Mouse (Mus musculus): ENCODE results near the gene Ehmt2. TPM values are rescaled to one million over a fixed set of nuclear protein-coding genes. Genes with fewer than 3 reads are reported as not detected.
"Not testable (repeated sequence)": the region's sequence is repeated elsewhere in the genome, so short reads cannot be mapped to it uniquely, and the experiment has no call there.

The Ehmt2 gene
- polyA plus RNA-seq, 1 experiment from 2014 or later, result 92.8 TPM

DNA sequence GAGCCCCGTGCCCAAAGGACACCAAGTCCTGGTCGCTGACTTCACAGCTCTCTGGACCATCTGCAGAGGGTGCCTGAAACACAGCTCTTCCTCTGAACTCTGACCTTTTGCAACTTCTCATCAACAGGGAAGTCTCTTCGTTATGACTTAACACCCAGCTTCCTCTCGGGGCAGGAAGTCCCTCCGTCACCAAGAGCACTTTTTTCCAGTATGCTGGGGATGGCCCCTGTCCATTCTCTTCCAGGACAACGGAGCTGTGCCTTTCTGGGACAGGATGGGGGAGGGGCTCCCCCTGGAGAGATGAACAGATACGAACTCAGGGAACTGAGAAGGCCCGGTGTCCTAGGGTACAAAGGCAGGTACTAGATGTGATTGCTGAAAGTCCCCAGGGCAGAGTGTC, 36.6 kb downstream of the Ehmt2 start:
- Histone ChIP-seq H3K9ac (replicated peaks; ENCODE audit: low read length) (no peak overlapping the region), H3K4me3 (ENCODE audit: low read length) (no peak overlapping the region), H3K27me3 (ENCODE audit: insufficient read depth, low read length) (no peaks in the 10 kb centered on the region), H3K36me3 (ENCODE audit: insufficient read depth, low read length) (no peaks in the 10 kb centered on the region), H3K9me3 (ENCODE audit: low read length) (no peaks in the 10 kb centered on the region), H3K27ac (ENCODE audit: low read length) (no peak overlapping the region), H3K4me2 (replicated peaks; ENCODE audit: low read depth, low read length) (peak overlapping the region; percentile 34; the same call in 1 of the 2 replicates), H3K4me1 (ENCODE audit: insufficient read depth, low read length) (peaks cover 14% of the 10 kb centered on the region)
- ATAC-seq (ENCODE audit: low FRiP score, low TSS enrichment), result no peak
- 45% methylated on average over 8 of the region's 8 CpGs for WGBS

DNA sequence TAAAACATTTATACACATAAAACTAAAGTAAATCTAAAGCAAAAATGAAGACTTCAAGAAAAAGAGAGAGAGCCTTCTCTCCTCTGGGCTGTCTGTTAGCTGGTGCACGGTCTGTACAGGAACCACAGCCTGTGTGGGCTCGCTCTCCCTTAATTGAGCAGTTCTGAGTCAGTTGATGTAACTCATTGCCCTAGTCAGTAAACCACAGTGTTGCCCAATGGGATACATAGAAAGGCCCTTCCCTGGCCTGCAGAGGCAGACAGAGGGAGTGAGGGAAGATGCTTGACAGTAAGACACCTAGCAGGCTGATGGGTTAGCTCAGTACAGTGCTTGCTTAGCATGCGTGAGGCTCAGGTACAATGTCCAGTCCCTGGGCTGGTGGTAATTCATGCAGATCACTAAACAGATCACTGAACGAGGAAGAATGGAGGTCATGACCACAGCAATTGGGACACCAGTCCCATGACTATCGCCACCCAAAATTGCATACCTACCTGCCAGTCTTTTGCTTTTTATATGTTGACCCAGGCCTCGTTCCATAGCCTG, 39.8 kb downstream of the Ehmt2 start:
- 72% methylated on average over 6 of the region's 6 CpGs for WGBS

DNA sequence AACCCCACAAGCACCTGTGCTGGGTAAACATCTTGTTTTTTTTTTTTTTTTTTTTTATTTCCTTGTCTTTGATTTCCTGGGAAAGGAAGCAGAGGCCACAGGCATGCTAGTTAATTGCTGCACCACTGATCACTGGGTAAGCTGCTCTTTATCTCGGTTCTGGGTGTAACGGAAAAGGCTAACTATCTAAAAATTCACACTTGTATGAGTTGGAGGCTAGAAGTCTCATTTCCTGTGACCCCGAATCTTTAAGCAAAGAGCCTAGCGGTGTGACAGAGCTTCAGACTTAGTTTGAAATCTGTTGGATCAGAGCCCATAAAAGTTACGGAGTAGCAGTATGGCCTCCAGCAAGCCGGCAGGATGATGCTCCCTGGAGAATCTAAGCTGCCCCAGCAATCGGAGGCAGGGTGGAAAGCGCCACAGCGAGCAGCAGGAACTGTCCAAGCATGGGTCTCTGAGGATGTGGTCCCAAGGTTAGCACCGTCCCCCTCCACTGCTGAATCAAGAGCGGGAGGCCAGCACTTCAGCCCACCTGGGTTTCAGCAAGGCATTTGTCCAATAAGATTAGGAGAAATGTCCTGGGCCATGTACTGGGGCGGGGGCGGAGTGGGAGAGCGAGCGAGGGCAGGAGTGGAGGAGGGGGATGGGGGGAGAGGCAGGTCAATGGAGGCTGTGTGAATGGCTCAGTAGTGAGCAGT, 43.2 kb downstream of the Ehmt2 start:
- H3K27me3 ChIP-seq (ENCODE audit: insufficient read depth, low read length), result no peaks in the 10 kb centered on the region
- peak overlapping the region; percentile 31; the same call in 1 of the 2 replicates for H3K27ac ChIP-seq (ENCODE audit: low read length)
- ATAC-seq (ENCODE audit: low FRiP score, low TSS enrichment), result peak; percentile 43; the same call in 1 of the 2 replicates
- no peaks in the 10 kb centered on the region for H3K36me3 ChIP-seq (ENCODE audit: insufficient read depth, low read length)
- H3K4me3 ChIP-seq (ENCODE audit: low read length), result peak overlapping the region; percentile 36
- peaks cover 3% of the 10 kb centered on the region; the same call in 1 of the 2 replicates for H3K4me1 ChIP-seq (ENCODE audit: insufficient read depth, low read length)
- H3K9ac ChIP-seq (replicated peaks; ENCODE audit: low read length), result peak overlapping the region; percentile 58
- H3K9me3 ChIP-seq (ENCODE audit: low read length), result no peaks in the 10 kb centered on the region
- WGBS, result 5% methylated on average over 13 of the region's 15 CpGs
- H3K4me2 ChIP-seq (replicated peaks; ENCODE audit: low read depth, low read length), result peak overlapping the region; percentile 64

More for the DNA sequence above, 39.8 kb downstream of the Ehmt2 start:
- H3K27ac ChIP-seq (ENCODE audit: low read length), result no peak overlapping the region
- no peaks in the 10 kb centered on the region for H3K9me3 ChIP-seq (ENCODE audit: low read length)
- peaks cover 10% of the 10 kb centered on the region for H3K4me1 ChIP-seq (ENCODE audit: insufficient read depth, low read length)
- H3K27me3 ChIP-seq (ENCODE audit: insufficient read depth, low read length), result no peaks in the 10 kb centered on the region
- no peak for ATAC-seq (ENCODE audit: low FRiP score, low TSS enrichment)
- H3K4me2 ChIP-seq (replicated peaks; ENCODE audit: low read depth, low read length), result no peak overlapping the region
- H3K4me3 ChIP-seq (ENCODE audit: low read length), result no peak overlapping the region
- H3K36me3 ChIP-seq (ENCODE audit: insufficient read depth, low read length), result no peaks in the 10 kb centered on the region
- no peak overlapping the region for H3K9ac ChIP-seq (replicated peaks; ENCODE audit: low read length)

- no peak overlapping the region for H3K27ac ChIP-seq (ENCODE audit: low read length)
- 85% methylated on average over 4 of the region's 4 CpGs for WGBS
- H3K9me3 ChIP-seq (ENCODE audit: low read length), result no peaks in the 10 kb centered on the region
- no peak overlapping the region for H3K4me3 ChIP-seq (ENCODE audit: low read length)
- no peak overlapping the region for H3K9ac ChIP-seq (replicated peaks; ENCODE audit: low read length)
- ATAC-seq (ENCODE audit: low FRiP score, low TSS enrichment), result no peak
- H3K36me3 ChIP-seq (ENCODE audit: insufficient read depth, low read length), result no peaks in the 10 kb centered on the region
- no peak overlapping the region for H3K4me2 ChIP-seq (replicated peaks; ENCODE audit: low read depth, low read length)
- no peaks in the 10 kb centered on the region for H3K27me3 ChIP-seq (ENCODE audit: insufficient read depth, low read length)
- H3K4me1 ChIP-seq (ENCODE audit: insufficient read depth, low read length), result peaks cover 3% of the 10 kb centered on the region; the same call in 1 of the 2 replicates
Measured at GRCm38 (mm10) chr17:34943128-34943815, 45.0 kb downstream of the Ehmt2 start.

DNA sequence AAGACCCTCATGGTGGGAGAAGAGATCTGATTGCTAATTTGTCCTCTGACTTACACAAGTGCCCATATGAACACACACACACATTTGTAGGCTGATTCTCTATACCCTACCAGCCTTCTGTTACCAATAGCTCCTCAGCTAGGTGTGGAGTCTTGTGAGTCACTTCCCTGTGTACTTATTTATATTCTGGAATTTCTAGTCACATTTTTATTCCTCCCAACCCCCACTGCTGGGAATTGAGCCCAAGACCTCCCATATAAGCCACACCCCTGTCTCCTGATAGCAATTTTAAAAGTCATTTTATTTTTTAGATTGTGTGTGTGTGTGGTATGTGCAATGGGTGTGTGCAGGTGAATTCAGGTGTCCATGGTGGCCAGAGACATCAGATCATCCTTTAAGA, 46.1 kb downstream of the Ehmt2 start:
- Histone ChIP-seq H3K36me3 (ENCODE audit: insufficient read depth, low read length) (peaks cover 3% of the 10 kb centered on the region; the same call in 1 of the 2 replicates), H3K4me3 (ENCODE audit: low read length) (no peak overlapping the region), H3K9me3 (ENCODE audit: low read length) (no peaks in the 10 kb centered on the region), H3K27ac (ENCODE audit: low read length) (no peak overlapping the region), H3K4me2 (replicated peaks; ENCODE audit: low read depth, low read length) (no peak overlapping the region), H3K9ac (replicated peaks; ENCODE audit: low read length) (no peak overlapping the region), H3K4me1 (ENCODE audit: insufficient read depth, low read length) (peaks cover 3% of the 10 kb centered on the region; the same call in 1 of the 2 replicates), H3K27me3 (ENCODE audit: insufficient read depth, low read length) (no peaks in the 10 kb centered on the region)
- ATAC-seq (ENCODE audit: low FRiP score, low TSS enrichment), result no peak

GRCm38 (mm10) chr17:34946486-34947140, 48.3 kb downstream of the Ehmt2 start:
- Histone ChIP-seq H3K9ac (replicated peaks; ENCODE audit: low read length) (no peak overlapping the region), H3K27ac (ENCODE audit: low read length) (peak overlapping the region; percentile 45; the same call in 1 of the 2 replicates), H3K4me2 (replicated peaks; ENCODE audit: low read depth, low read length) (no peak overlapping the region), H3K9me3 (ENCODE audit: low read length) (no peaks in the 10 kb centered on the region), H3K4me1 (ENCODE audit: insufficient read depth, low read length) (peaks cover 11% of the 10 kb centered on the region), H3K36me3 (ENCODE audit: insufficient read depth, low read length) (peaks cover 21% of the 10 kb centered on the region), H3K27me3 (ENCODE audit: insufficient read depth, low read length) (no peaks in the 10 kb centered on the region), H3K4me3 (ENCODE audit: low read length) (no peak overlapping the region)
- WGBS, result 76% methylated on average over 5 of the region's 5 CpGs
- 0 out of 2 replicates have a peak, but pooled peaks have one; percentile 27 for ATAC-seq (ENCODE audit: low FRiP score, low TSS enrichment)

- no peak for ATAC-seq (ENCODE audit: low FRiP score, low TSS enrichment)
- Histone ChIP-seq H3K9ac (replicated peaks; ENCODE audit: low read length) (no peak overlapping the region), H3K27ac (ENCODE audit: low read length) (no peak overlapping the region; the same call in 1 of the 2 replicates), H3K9me3 (ENCODE audit: low read length) (no peaks in the 10 kb centered on the region), H3K27me3 (ENCODE audit: insufficient read depth, low read length) (no peaks in the 10 kb centered on the region), H3K4me1 (ENCODE audit: insufficient read depth, low read length) (peaks cover 9% of the 10 kb centered on the region), H3K36me3 (ENCODE audit: insufficient read depth, low read length) (peaks cover 21% of the 10 kb centered on the region), H3K4me2 (replicated peaks; ENCODE audit: low read depth, low read length) (no peak overlapping the region), H3K4me3 (ENCODE audit: low read length) (no peak overlapping the region)
- 23% methylated on average over 8 of the region's 8 CpGs for WGBS
Measured at GRCm38 (mm10) chr17:34947606-34948005, 49.3 kb downstream of the Ehmt2 start.

DNA sequence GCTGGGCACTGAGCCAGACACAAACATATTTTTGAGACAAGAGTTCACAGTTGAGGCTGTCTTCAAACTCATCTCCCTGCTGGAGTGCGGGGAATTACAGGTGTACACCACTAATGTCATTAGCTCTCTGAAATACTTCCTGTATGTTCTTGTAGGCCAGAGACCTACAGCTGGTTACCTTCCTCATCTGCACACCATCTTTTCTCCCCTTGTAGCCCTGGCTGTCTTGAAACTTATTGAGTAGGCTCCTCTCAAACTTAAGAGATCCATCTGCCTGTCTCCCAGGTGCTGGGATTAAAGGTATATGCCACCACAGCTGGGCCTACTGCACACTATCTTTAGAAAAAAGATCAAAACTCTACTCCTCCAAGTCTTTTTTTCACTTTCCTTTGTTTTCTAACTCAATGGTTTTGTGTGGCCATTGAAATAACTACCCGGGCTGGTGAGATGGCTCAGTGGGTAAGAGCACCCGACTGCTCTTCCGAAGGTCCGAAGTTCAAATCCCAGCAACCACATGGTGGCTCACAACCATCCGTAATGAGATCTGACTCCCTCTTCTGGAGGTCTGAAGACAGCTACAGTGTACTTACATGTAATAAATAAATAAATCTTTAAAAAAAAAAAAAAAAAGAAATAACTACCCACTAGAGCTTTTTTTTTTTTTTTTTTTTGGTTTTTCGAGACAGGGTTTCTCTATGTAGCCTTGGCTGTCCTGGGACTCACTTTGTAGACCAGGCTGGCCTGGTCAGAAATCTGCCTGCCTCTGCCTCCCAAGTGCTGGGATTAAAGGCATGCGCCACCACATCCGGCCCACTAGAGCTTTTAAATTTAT, 50.7 kb downstream of the Ehmt2 start:
- Histone ChIP-seq H3K27ac (ENCODE audit: low read length) (peak overlapping the region; percentile 69), H3K36me3 (ENCODE audit: insufficient read depth, low read length) (peaks cover 21% of the 10 kb centered on the region)
- not testable (repeated sequence) for H3K9ac ChIP-seq (replicated peaks; ENCODE audit: low read length); H3K4me2 ChIP-seq (replicated peaks; ENCODE audit: low read depth, low read length); H3K27me3 ChIP-seq (ENCODE audit: insufficient read depth, low read length); H3K4me1 ChIP-seq (ENCODE audit: insufficient read depth, low read length); H3K9me3 ChIP-seq (ENCODE audit: low read length); H3K4me3 ChIP-seq (ENCODE audit: low read length); ATAC-seq (ENCODE audit: low FRiP score, low TSS enrichment)
- WGBS, result 57% methylated on average over 9 of the region's 9 CpGs

DNA sequence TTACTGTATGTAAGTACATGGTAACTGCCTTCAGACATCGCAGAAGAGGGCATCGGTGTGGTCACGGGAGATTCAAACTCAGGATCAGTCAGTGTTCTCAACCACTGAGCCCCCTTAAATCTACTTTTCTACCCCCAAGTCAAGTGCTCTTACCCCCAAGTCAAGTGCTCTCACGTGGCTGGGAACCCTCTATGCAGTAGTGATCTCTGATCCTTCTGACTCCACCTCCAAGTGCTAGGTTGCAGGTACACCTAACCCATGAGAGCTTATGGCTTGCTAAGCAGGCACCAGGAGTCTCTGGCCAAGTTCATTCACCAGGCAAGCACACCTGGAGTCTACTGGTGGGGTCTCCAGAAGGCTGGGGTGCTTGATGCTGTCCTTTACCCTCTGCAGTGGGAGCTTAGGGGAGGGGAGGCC, 51.3 kb downstream of the Ehmt2 start:
- H3K4me3 ChIP-seq (ENCODE audit: low read length), result no peak overlapping the region
- ATAC-seq (ENCODE audit: low FRiP score, low TSS enrichment), result 0 out of 2 replicates have a peak, but pooled peaks have one; percentile 12
- 46% methylated on average over 4 of the region's 4 CpGs for WGBS

More for the DNA sequence above, 51.3 kb downstream of the Ehmt2 start:
- 0 out of 2 replicates have a peak overlapping the region, but pooled peaks have one; percentile 15 for H3K9ac ChIP-seq (replicated peaks; ENCODE audit: low read length)
- peaks cover 9% of the 10 kb centered on the region for H3K4me1 ChIP-seq (ENCODE audit: insufficient read depth, low read length)
- no peak overlapping the region for H3K27ac ChIP-seq (ENCODE audit: low read length)
- no peaks in the 10 kb centered on the region for H3K9me3 ChIP-seq (ENCODE audit: low read length)
- H3K36me3 ChIP-seq (ENCODE audit: insufficient read depth, low read length), result peaks cover 21% of the 10 kb centered on the region
- H3K27me3 ChIP-seq (ENCODE audit: insufficient read depth, low read length), result no peaks in the 10 kb centered on the region
- H3K4me2 ChIP-seq (replicated peaks; ENCODE audit: low read depth, low read length), result no peak overlapping the region

Measured in kidney, embryonic 16.5 days (tissue).